Mouse (Mus musculus): Measurements from ENCODE around the gene Cnp. TPM values are rescaled to one million over a fixed set of nuclear protein-coding genes. Genes with fewer than 3 reads are reported as not detected.
"Not testable (repeated sequence)": the region's sequence is repeated elsewhere in the genome, so short reads cannot be mapped to it uniquely, and the experiment has no call there.

Gene Cnp
- polyA plus RNA-seq, 1 experiment = 616 TPM

- no peaks in the 10 kb centered on the region for H3K27me3 ChIP-seq (ENCODE audit: control insufficient read depth, insufficient read depth, low read length)
- DNase-seq = no peak
- no peaks in the 10 kb centered on the region for H3K4me1 ChIP-seq (ENCODE audit: control insufficient read depth, insufficient read depth, low read length)
- no peak overlapping the region for H3K4me3 ChIP-seq (replicated peaks; ENCODE audit: insufficient read depth, low read depth, low read length)
- WGBS = 75% methylated on average over 6 of the region's 6 CpGs
- no peak for TF ChIP-seq POLR2A (IDR thresholded peaks at IDR 0.05; ENCODE audit: borderline replicate concordance, insufficient read depth, low read length)
- no peak for TF ChIP-seq CTCF (IDR thresholded peaks at IDR 0.05; ENCODE audit: borderline replicate concordance, insufficient read depth, low read depth, low read length)
- H3K27ac ChIP-seq (ENCODE audit: insufficient read depth, low read length) = no peak overlapping the region
Measured at GRCm38 (mm10) chr11:100533871-100534270, 40.8 kb upstream of the Cnp start.

DNA sequence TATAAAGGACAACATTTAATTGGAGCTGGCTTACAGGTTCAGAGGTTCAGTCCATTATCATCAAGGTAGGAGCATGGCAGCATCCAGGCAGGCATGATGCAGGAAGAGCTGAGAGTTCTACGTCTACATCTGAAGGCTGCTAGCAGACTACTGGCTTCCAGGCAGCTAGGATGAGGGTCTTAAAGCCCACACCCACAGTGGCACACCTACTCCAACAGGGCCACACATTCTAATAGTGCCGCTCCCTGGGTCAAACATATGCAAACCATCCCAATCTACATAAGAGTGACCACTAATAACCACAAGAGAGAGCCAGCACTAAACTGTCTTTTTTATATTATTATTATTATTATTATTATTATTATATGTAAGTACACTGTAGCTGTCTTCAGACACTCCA lies 40.3 kb upstream of the Cnp start:
- H3K4me3 ChIP-seq (replicated peaks; ENCODE audit: insufficient read depth, low read depth, low read length); H3K4me1 ChIP-seq (ENCODE audit: control insufficient read depth, insufficient read depth, low read length); H3K27ac ChIP-seq (ENCODE audit: insufficient read depth, low read length); DNase-seq; H3K27me3 ChIP-seq (ENCODE audit: control insufficient read depth, insufficient read depth, low read length): not testable (repeated sequence)
- 93% methylated on average over 2 of the region's 2 CpGs for WGBS

DNA sequence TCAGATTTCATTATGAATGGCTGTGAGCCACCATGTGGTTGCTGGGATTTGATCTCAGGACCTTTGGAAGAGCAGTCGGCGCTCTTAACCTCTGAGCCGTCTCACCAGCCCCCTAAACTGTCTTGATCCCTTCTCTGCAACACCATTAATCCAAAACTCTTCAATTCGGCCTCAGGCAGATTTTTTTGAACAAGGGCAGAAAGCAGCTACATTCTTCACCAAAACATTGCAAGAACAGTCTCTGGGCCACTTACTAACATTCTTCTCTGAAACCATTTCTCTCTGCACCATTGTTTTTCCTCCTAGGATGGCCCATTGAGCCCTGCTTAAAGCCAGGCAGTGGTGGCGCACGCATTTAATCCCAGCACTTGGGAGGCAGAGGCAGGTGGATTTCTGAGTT lies 39.9 kb upstream of the Cnp start:
- DNase-seq; H3K27ac ChIP-seq (ENCODE audit: insufficient read depth, low read length); H3K4me1 ChIP-seq (ENCODE audit: control insufficient read depth, insufficient read depth, low read length); H3K4me3 ChIP-seq (replicated peaks; ENCODE audit: insufficient read depth, low read depth, low read length); H3K27me3 ChIP-seq (ENCODE audit: control insufficient read depth, insufficient read depth, low read length): not testable (repeated sequence)
- 87% methylated on average over 6 of the region's 6 CpGs for WGBS

DNA sequence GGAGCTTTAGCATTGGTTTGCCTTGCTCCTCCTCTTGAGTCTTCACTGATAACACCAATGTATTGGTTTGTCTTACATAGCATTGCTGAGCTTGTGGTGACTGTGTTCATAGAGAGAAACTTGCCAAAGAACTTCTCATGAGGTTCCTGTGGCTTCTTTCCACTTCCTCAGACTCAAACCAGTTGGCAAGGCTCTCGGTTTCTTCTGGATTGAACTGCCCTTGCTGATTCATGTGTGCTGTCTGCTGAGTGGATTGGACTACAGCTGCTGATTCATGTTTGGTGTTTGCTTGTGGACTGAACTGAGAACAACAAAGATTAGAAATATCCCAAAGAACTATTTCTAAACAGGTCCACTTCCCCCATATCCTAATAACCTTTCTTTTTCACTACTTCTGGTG lies 38.7 kb upstream of the Cnp start:
- H3K4me1 ChIP-seq (ENCODE audit: control insufficient read depth, insufficient read depth, low read length) = no peaks in the 10 kb centered on the region; the same call in 1 of the 2 replicates
- no peak for DNase-seq
- no peak overlapping the region for H3K4me3 ChIP-seq (replicated peaks; ENCODE audit: insufficient read depth, low read depth, low read length)
- TF ChIP-seq CTCF (IDR thresholded peaks at IDR 0.05; ENCODE audit: borderline replicate concordance, insufficient read depth, low read depth, low read length) (no peak), POLR2A (IDR thresholded peaks at IDR 0.05; ENCODE audit: borderline replicate concordance, insufficient read depth, low read length) (no peak)
- no peak overlapping the region for H3K27ac ChIP-seq (ENCODE audit: insufficient read depth, low read length)
- H3K27me3 ChIP-seq (ENCODE audit: control insufficient read depth, insufficient read depth, low read length) = no peaks in the 10 kb centered on the region
- WGBS = 85% methylated on average over 1 of the region's 1 CpGs

DNA sequence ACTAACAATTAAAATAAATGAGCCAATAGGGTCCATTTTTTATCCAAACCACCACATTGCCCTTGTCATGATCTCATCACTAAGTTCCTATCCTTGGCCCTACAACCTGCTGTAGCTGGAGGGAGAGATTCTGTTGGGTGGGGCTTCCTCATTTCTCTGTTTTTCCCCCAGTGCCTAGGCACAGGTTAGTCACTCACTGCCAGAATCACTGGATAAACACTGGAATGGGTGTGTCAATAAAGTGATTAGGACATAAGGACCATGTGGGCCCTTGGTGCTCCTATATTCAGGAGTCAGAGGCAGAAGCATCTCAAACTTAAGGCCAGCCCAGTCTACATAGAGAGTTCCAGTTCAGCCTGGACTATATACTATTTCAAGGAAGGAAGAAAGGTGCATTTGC lies 38.2 kb upstream of the Cnp start:
- no peak for DNase-seq
- Histone ChIP-seq H3K27me3 (ENCODE audit: control insufficient read depth, insufficient read depth, low read length) (no peaks in the 10 kb centered on the region), H3K4me3 (replicated peaks; ENCODE audit: insufficient read depth, low read depth, low read length) (no peak overlapping the region), H3K27ac (ENCODE audit: insufficient read depth, low read length) (no peak overlapping the region), H3K4me1 (ENCODE audit: control insufficient read depth, insufficient read depth, low read length) (no peaks in the 10 kb centered on the region; the same call in 1 of the 2 replicates)
- TF ChIP-seq CTCF (IDR thresholded peaks at IDR 0.05; ENCODE audit: borderline replicate concordance, insufficient read depth, low read depth, low read length) (no peak), POLR2A (IDR thresholded peaks at IDR 0.05; ENCODE audit: borderline replicate concordance, insufficient read depth, low read length) (no peak)

GRCm38 (mm10) chr11:100540966-100541365 lies 33.7 kb upstream of the Cnp start:
- H3K27ac ChIP-seq (ENCODE audit: insufficient read depth, low read length) = no peak overlapping the region
- no peaks in the 10 kb centered on the region for H3K27me3 ChIP-seq (ENCODE audit: control insufficient read depth, insufficient read depth, low read length)
- DNase-seq = no peak
- H3K4me3 ChIP-seq (replicated peaks; ENCODE audit: insufficient read depth, low read depth, low read length) = no peak overlapping the region
- no peaks in the 10 kb centered on the region; the same call in 1 of the 2 replicates for H3K4me1 ChIP-seq (ENCODE audit: control insufficient read depth, insufficient read depth, low read length)
- no peak for TF ChIP-seq POLR2A (IDR thresholded peaks at IDR 0.05; ENCODE audit: borderline replicate concordance, insufficient read depth, low read length)
- no peak for TF ChIP-seq CTCF (IDR thresholded peaks at IDR 0.05; ENCODE audit: borderline replicate concordance, insufficient read depth, low read depth, low read length)
- 61% methylated on average over 6 of the region's 6 CpGs for WGBS

GRCm38 (mm10) chr11:100541577-100541976 lies 33.1 kb upstream of the Cnp start:
- no peaks in the 10 kb centered on the region for H3K27me3 ChIP-seq (ENCODE audit: control insufficient read depth, insufficient read depth, low read length)
- no peaks in the 10 kb centered on the region; the same call in 1 of the 2 replicates for H3K4me1 ChIP-seq (ENCODE audit: control insufficient read depth, insufficient read depth, low read length)
- WGBS = 95% methylated on average over 2 of the region's 2 CpGs
- TF ChIP-seq POLR2A (IDR thresholded peaks at IDR 0.05; ENCODE audit: borderline replicate concordance, insufficient read depth, low read length) = no peak
- no peak for TF ChIP-seq CTCF (IDR thresholded peaks at IDR 0.05; ENCODE audit: borderline replicate concordance, insufficient read depth, low read depth, low read length)
- no peak overlapping the region for H3K4me3 ChIP-seq (replicated peaks; ENCODE audit: insufficient read depth, low read depth, low read length)
- no peak overlapping the region for H3K27ac ChIP-seq (ENCODE audit: insufficient read depth, low read length)
- DNase-seq = no peak

DNA sequence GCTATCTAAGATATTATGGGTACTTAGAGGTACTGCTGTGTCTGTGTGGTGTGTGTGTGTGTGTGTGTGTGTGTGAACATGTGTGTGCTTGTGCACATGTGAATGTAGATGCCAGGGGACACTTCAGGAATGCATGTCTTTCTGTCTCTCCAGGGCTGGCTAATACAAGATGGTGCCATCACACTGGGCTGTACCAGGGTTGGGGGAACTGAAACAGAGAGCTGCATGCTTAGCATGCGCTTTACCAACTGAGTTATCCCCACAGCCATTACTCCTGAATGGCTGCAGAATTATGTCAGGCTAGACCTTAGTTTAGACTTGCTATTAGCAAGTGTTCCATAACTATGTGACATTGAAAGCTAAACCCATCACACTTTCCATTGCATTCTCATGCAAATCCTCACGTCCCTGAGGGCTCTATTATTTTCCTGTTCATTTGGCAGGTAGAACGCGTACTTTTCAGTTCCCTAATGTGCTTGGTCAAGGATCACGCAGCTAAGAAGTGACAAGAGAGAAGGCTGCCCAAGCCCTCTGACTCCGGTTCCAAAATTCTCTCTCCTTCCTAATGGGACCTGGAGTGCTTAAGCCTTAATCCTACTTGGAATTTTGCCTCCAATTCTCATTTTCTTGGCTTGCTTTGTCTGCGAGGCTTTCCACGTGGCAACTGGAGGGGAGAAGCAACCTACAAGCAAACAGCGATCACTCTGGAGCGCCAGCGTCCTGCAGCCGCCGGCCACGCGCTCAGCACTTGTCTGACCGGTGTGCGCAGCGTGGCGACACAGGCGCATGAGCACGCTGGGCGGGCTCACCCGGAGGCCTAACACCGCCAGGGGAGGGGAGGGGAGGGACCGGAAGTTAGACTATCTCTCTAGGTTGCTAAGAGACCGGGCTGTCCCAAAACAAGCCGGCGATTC lies 29.6 kb upstream of the Cnp start, which contains the start of gene Ttc25:
Gene Ttc25, plus strand, starts transcription at position 776 of the 914 bp plus-strand sequence.
- no peak within 1 kb of the TSS for H3K27ac ChIP-seq (ENCODE audit: insufficient read depth, low read length)

More for the DNA sequence above, 29.6 kb upstream of the Cnp start, which contains the start of gene Ttc25:
- peak; percentile 44 to 52 for DNase-seq
- Histone ChIP-seq H3K27me3 (ENCODE audit: control insufficient read depth, insufficient read depth, low read length) (peaks cover 1% of the 10 kb centered on the region; the same call in 1 of the 2 replicates), H3K4me3 (replicated peaks; ENCODE audit: insufficient read depth, low read depth, low read length) (peak within 1 kb of the TSS; percentile 44), H3K4me1 (ENCODE audit: control insufficient read depth, insufficient read depth, low read length) (no peaks in the 10 kb centered on the region)
- 5% methylated on average over 28 of the region's 28 CpGs for WGBS
- TF ChIP-seq POLR2A (IDR thresholded peaks at IDR 0.05; ENCODE audit: borderline replicate concordance, insufficient read depth, low read length) (no peak), CTCF (IDR thresholded peaks at IDR 0.05; ENCODE audit: borderline replicate concordance, insufficient read depth, low read depth, low read length) (no peak)

Measured in cerebellum, adult 2 months (tissue).